Mouse (Mus musculus) CD4-positive, CD25-positive, alpha-beta regulatory T cell, adult 4 months (primary cell): Measurements from ENCODE around the gene Gm42878. TPM values are rescaled to one million over a fixed set of nuclear protein-coding genes. Genes with fewer than 3 reads are reported as not detected.

Source experiments
- ATAC-seq: one replicate; pipeline ENCODE4 v1.8.0; 2017
- polyA plus RNA-seq, 2 experiments: library from polyadenylated mRNA; unstranded; fragments of 100-300 nt; shearing (Covaris generic); gene quantifications; one replicate each; pipeline ENCODE4 v1.2.1; 2017

The Gm42878 gene
- polyA plus RNA-seq, 2 experiments from 2014 or later: not detected

GRCm38 (mm10) chr5:121484801-121485200 lies 60.5 kb downstream of the Gm42878 start:
- ATAC-seq: no peak

- peak; percentile 69 for ATAC-seq
These were observed 67.6 kb downstream of the Gm42878 start for GRCm38 (mm10) chr5:121477680-121478079.

GRCm38 (mm10) chr5:121476040-121476439 lies 69.2 kb downstream of the Gm42878 start:
- no peak for ATAC-seq

DNA sequence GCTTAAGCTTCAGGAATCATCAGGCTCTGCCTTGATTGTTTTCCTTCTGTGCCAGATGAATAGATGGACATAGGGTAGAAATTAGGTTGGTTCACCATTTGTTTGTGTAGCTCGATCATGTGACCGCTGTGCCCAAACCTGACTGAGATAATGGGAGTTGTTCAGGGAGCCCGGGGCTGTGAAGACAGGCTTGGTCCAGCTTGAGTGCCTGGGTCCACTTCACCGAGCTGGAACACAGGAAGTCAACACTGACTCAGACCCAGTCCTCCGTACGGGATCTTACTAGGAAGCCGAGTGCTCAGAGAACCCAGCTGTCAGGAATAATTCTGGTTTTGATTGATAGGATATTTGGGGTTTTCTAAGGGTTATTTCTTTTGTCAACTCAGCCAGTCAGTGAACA lies 70.7 kb downstream of the Gm42878 start:
- ATAC-seq: no peak

- no peak for ATAC-seq
These were observed 72.9 kb downstream of the Gm42878 start for GRCm38 (mm10) chr5:121472411-121472810.

DNA sequence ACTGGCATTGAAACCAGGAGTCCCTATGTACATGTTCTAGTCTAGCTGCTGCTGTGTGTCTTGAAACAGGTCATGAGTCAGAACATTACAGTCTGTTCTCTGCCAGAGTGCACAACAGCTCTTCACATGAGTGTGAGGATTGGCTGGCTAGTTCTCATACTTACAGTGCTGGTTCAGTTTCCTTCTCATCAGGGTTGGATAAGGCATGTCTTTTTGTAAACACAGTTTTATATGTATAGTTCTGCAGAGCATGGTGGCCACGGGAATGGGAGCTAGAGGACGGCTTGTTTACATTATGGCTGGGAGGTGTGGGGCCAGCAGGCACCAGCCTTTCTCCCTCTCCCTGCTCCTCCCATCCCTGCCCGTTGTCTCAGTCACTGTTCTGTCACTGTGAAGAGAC lies 75.7 kb downstream of the Gm42878 start:
- ATAC-seq: no peak

Other genes with a start within 250 kb of the Gm42878 start
- gene Trafd1, start 159.8 kb downstream of the Gm42878 start, polyA plus RNA-seq: 10 to 100 TPM; 37.5 to 58.0 TPM
- gene Naa25, start 147.5 kb downstream of the Gm42878 start, polyA plus RNA-seq: 10 to 100 TPM; 43.2 to 54.1 TPM
- gene Tmem116, start 93.6 kb downstream of the Gm42878 start, polyA plus RNA-seq: 1 to 10 TPM in 1 of 2 experiments, under 1 TPM in 1; 0.93 to 1.3 TPM
- 10 to 100 TPM; 64.9 to 80.3 TPM for gene Erp29, start 93.0 kb downstream of the Gm42878 start, polyA plus RNA-seq
- gene Adam1b, start 42.0 kb downstream of the Gm42878 start, polyA plus RNA-seq: not detected
- 1 to 10 TPM; 1.2 to 1.6 TPM for gene Adam1a, start within 50 bp of the Gm42878 start, polyA plus RNA-seq
- gene Mapkapk5, start 423 bp upstream of the Gm42878 start, polyA plus RNA-seq: 10 to 100 TPM; 23.5 to 32.2 TPM
- gene Aldh2, start 48.3 kb upstream of the Gm42878 start, polyA plus RNA-seq: 10 to 100 TPM in 1 of 2 experiments, 1 to 10 TPM in 1; 10.0 to 19.3 TPM
- 1 to 10 TPM; 3.1 to 4.7 TPM for gene Acad12, start 73.5 kb upstream of the Gm42878 start, polyA plus RNA-seq
- 1 to 10 TPM; 6.2 to 7.0 TPM for gene Acad10, start 115.0 kb upstream of the Gm42878 start, polyA plus RNA-seq
- 10 to 100 TPM in 1 of 2 experiments, 1 to 10 TPM in 1; 8.0 to 13.6 TPM for gene Brap, start 115.1 kb upstream of the Gm42878 start, polyA plus RNA-seq
- gene Atxn2, start 165.9 kb upstream of the Gm42878 start, polyA plus RNA-seq: 10 to 100 TPM; 27.0 to 41.6 TPM